18 mouse cellular contexts compared by ENCODE assay signal in the genomic region with DNA sequence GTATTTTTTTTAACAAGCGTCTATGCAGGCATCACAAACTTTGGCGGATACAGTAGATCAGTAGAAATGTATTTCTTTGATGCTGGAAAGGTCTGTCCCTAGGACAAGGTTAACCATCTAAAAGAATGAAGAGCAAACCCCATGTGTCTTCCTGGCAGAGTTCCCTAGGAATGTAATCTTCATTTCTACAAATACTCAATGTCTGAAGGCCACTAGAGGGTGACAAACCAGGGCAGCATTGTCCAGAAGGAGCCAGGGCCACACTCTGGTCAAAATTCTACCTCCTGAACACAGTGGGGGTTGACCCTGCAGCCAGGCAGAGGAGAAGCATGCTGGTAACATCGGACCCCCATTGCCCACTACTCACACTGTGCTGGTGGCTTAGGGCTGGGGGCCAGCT.
DNase-seq lines count a peak whose midpoint lies in the region; TF ChIP-seq lines count a peak whose summit lies in the region.
"Had no signal": no experiment of that assay in that cellular context is flagged by ENCODE, and none has a peak within 500 bp of the region (broad histone marks: within the 10 kb centered on the region; RNA-seq: fewer than 3 reads in every experiment).

No protein-coding gene starts in this region.

- no peak overlapping the region for H3K4me3 ChIP-seq in layer of hippocampus, adult 2 months
- H3K4me3 ChIP-seq: forebrain, embryonic 13.5 days; hindbrain, embryonic 10.5 days; left cerebral cortex, adult 2 months had no signal

- peak; percentile 13 for DNase-seq in embryo, embryonic 10.5 days (ENCODE audit: low spot score)
- DNase-seq in embryo, embryonic 9.5 days (ENCODE audit: extremely low spot score) = no peak
- no peak for DNase-seq in layer of hippocampus, adult 2 months (ENCODE audit: low spot score in 2 of 2)
- no peak for DNase-seq in layer of hippocampus, adult 11-12 months (ENCODE audit: low spot score)
- peak; percentile 63 for DNase-seq in Muller cell, postnatal 12 days (ENCODE audit: inconsistent ontology term)
- DNase-seq in adrenal gland, postnatal 36 days = peak; percentile 19 to 49
- DNase-seq in left cerebral cortex, adult 11 months (ENCODE audit: low spot score) = no peak
- DNase-seq: cerebellum, adult 11 months; cerebellum, adult 9-11 months; gastrocnemius, postnatal 10 days; heart, postnatal 10 days; kidney, adult 2 months; kidney, postnatal 25 days; layer of hippocampus, adult 9-11 months had no signal

- TF ChIP-seq CTCF in layer of hippocampus, adult 2 months (conservative IDR thresholded peaks at IDR 0.05) = peak; percentile 39

- H3K27ac ChIP-seq in layer of hippocampus, adult 2 months = no peak overlapping the region
- H3K27ac ChIP-seq: forebrain, embryonic 13.5 days; hindbrain, embryonic 10.5 days; left cerebral cortex, adult 2 months; liver, embryonic 14.5 days had no signal

Comparison
In these comparisons a context has a peak if more than half of its experiments do, and no peak if none do; other contexts are left out.
1. DNase-seq: peak in embryo, embryonic 10.5 days (single experiment), Muller cell, postnatal 12 days (single experiment) and adrenal gland, postnatal 36 days (2 of 2); none in embryo, embryonic 9.5 days (single experiment), layer of hippocampus, adult 2 months (0 of 2), layer of hippocampus, adult 11-12 months (single experiment) and left cerebral cortex, adult 11 months (single experiment).